Mouse (Mus musculus) neural tube, embryonic 11.5 days (tissue): ENCODE measurements around the gene Il22ra2. TPM values are rescaled to one million over a fixed set of nuclear protein-coding genes. Genes with fewer than 3 reads are reported as not detected.

Experiments used
- ATAC-seq: fragments of 200-750 bp; cut with Nextera tagmentation; 2 replicates; pipeline ENCODE4 v1.8.0; 2017; ENCODE audit warnings: moderate number of reproducible peaks, mild to moderate bottlenecking, moderate TSS enrichment, moderate library complexity; ENCODE audit not compliant: insufficient read depth, low FRiP score, low TSS enrichment
- DNase-seq: peaks from one replicate; pipeline ENCODE4 v3.0.0-alpha.2; 2015; ENCODE audit warnings: low spot score
- H3K27ac ChIP-seq: fragments of 300-500 bp; sonication (generic); 2 replicates; pipeline ENCODE4 v1.5.1; 2014; ENCODE audit warnings: low read depth, mild to moderate bottlenecking, low read length
- H3K27me3 ChIP-seq: fragments of 300-500 bp; sonication (generic); 2 replicates; pipeline ENCODE4 v1.6.1; 2014; ENCODE audit warnings: mild to moderate bottlenecking, low read length, mixed read lengths; ENCODE audit not compliant: control insufficient read depth, insufficient read depth
- H3K36me3 ChIP-seq: fragments of 300-500 bp; sonication (generic); 2 replicates; pipeline ENCODE4 v1.6.1; 2014; ENCODE audit warnings: mild to moderate bottlenecking, low read length, moderate library complexity, mixed read lengths; ENCODE audit not compliant: control insufficient read depth, insufficient read depth
- H3K4me1 ChIP-seq: fragments of 300-500 bp; sonication (generic); 2 replicates; pipeline ENCODE4 v1.6.1; 2014; ENCODE audit warnings: low read length, mixed read lengths; ENCODE audit not compliant: control insufficient read depth, insufficient read depth
- H3K4me2 ChIP-seq: fragments of 300-500 bp; sonication (generic); 2 replicates; pipeline ENCODE4 v1.6.1; 2014; ENCODE audit warnings: low read depth, mild to moderate bottlenecking, moderate library complexity
- H3K4me3 ChIP-seq: fragments of 300-500 bp; sonication (generic); 2 replicates; pipeline ENCODE4 v1.5.1; 2014; ENCODE audit warnings: low read depth, low read length
- H3K9ac ChIP-seq: fragments of 300-500 bp; sonication (generic); 2 replicates; pipeline ENCODE4 v1.6.1; 2014; ENCODE audit warnings: mild to moderate bottlenecking, low read length
- H3K9me3 ChIP-seq: fragments of 300-500 bp; sonication (generic); 2 replicates; pipeline ENCODE4 v1.6.1; 2016; ENCODE audit warnings: low read length; ENCODE audit not compliant: control insufficient read depth
- WGBS: fragments of 180-500 bp; shearing (Covaris S2); extraction: QIAGEN DNeasy Blood & Tissue Kit; methylation state at CpG from one replicate; pipeline ENCODE4 v1.1.7; 2014; 5-methylcytosine and 5-hydroxymethylcytosine counted together
- polyA plus RNA-seq: library from polyadenylated mRNA; unstranded; fragments of >200 nt; fragmentation: Nextera tagmentation; extraction: Ambion mirVana; gene quantifications from 2 replicates; pipeline ENCODE4 v1.2.1, GENCODE M21; 2014

Il22ra2 gene
- polyA plus RNA-seq, 1 experiment from 2014 or later: not detected

- Histone ChIP-seq H3K4me1 (no peaks in the 10 kb centered on the region), H3K4me3 (no peak overlapping the region), H3K9me3 (no peaks in the 10 kb centered on the region), H3K27ac (no peak overlapping the region), H3K4me2 (no peak overlapping the region), H3K36me3 (no peaks in the 10 kb centered on the region), H3K27me3 (no peaks in the 10 kb centered on the region), H3K9ac (no peak overlapping the region)
- ATAC-seq: no peak
- 71% methylated on average over 5 of the region's 5 CpGs for WGBS
- DNase-seq: no peak
Observed at GRCm38 (mm10) chr10:19619736-19620135, 2.1 kb upstream of the Il22ra2 start.

- Histone ChIP-seq H3K9me3 (no peaks in the 10 kb centered on the region), H3K27me3 (no peaks in the 10 kb centered on the region), H3K4me3 (no peak overlapping the region), H3K9ac (no peak overlapping the region), H3K4me2 (no peak overlapping the region), H3K4me1 (no peaks in the 10 kb centered on the region), H3K27ac (no peak overlapping the region), H3K36me3 (no peaks in the 10 kb centered on the region)
- ATAC-seq (no peak), DNase-seq (no peak)
- whole genome bisulfite sequencing: 93% methylated on average over 1 of the region's 1 CpGs
Observed at GRCm38 (mm10) chr10:19624617-19625016, 2.8 kb downstream of the Il22ra2 start.

- H3K9ac ChIP-seq: no peak overlapping the region
- ATAC-seq (no peak), DNase-seq (no peak)
- H3K9me3 ChIP-seq: no peaks in the 10 kb centered on the region
- 97% methylated on average over 2 of the region's 2 CpGs for WGBS
- H3K4me2 ChIP-seq: no peak overlapping the region
- no peaks in the 10 kb centered on the region for H3K4me1 ChIP-seq
- no peak overlapping the region for H3K4me3 ChIP-seq
- no peaks in the 10 kb centered on the region for H3K27me3 ChIP-seq
- H3K27ac ChIP-seq: no peak overlapping the region
- no peaks in the 10 kb centered on the region for H3K36me3 ChIP-seq
Observed at GRCm38 (mm10) chr10:19627342-19627741, 5.5 kb downstream of the Il22ra2 start.

GRCm38 (mm10) chr10:19627748-19628147 is 6.0 kb downstream of the Il22ra2 start:
- no peak overlapping the region for H3K27ac ChIP-seq
- WGBS: 90% methylated on average over 4 of the region's 4 CpGs
- H3K36me3 ChIP-seq: no peaks in the 10 kb centered on the region
- no peak overlapping the region for H3K9ac ChIP-seq
- H3K4me1 ChIP-seq: no peaks in the 10 kb centered on the region
- DNase-seq: no peak
- H3K9me3 ChIP-seq: no peaks in the 10 kb centered on the region
- no peaks in the 10 kb centered on the region for H3K27me3 ChIP-seq
- ATAC-seq: no peak
- H3K4me2 ChIP-seq: no peak overlapping the region
- H3K4me3 ChIP-seq: no peak overlapping the region

GRCm38 (mm10) chr10:19631616-19632195 is 9.9 kb downstream of the Il22ra2 start:
- no peak overlapping the region for H3K27ac ChIP-seq
- ATAC-seq: no peak
- no peaks in the 10 kb centered on the region for H3K9me3 ChIP-seq
- no peak overlapping the region for H3K4me2 ChIP-seq
- DNase-seq: no peak
- no peak overlapping the region for H3K4me3 ChIP-seq
- no peaks in the 10 kb centered on the region for H3K36me3 ChIP-seq
- H3K4me1 ChIP-seq: no peaks in the 10 kb centered on the region
- no peak overlapping the region for H3K9ac ChIP-seq
- H3K27me3 ChIP-seq: no peaks in the 10 kb centered on the region
- 86% methylated on average over 13 of the region's 13 CpGs for WGBS

- DNase-seq (no peak), ATAC-seq (no peak)
- no peak overlapping the region for H3K4me3 ChIP-seq
- H3K9me3 ChIP-seq: no peaks in the 10 kb centered on the region
- no peaks in the 10 kb centered on the region for H3K27me3 ChIP-seq
- no peak overlapping the region for H3K4me2 ChIP-seq
- 92% methylated on average over 5 of the region's 5 CpGs for WGBS
- H3K9ac ChIP-seq: no peak overlapping the region
- H3K36me3 ChIP-seq: no peaks in the 10 kb centered on the region
- H3K4me1 ChIP-seq: no peaks in the 10 kb centered on the region
- no peak overlapping the region for H3K27ac ChIP-seq
Observed at GRCm38 (mm10) chr10:19638851-19639250, 17.1 kb downstream of the Il22ra2 start.

GRCm38 (mm10) chr10:19639630-19640029 is 17.8 kb downstream of the Il22ra2 start:
- H3K27me3 ChIP-seq: no peaks in the 10 kb centered on the region
- no peak overlapping the region for H3K4me3 ChIP-seq
- DNase-seq (no peak), ATAC-seq (no peak)
- no peaks in the 10 kb centered on the region for H3K9me3 ChIP-seq
- no peaks in the 10 kb centered on the region for H3K36me3 ChIP-seq
- no peak overlapping the region for H3K9ac ChIP-seq
- H3K27ac ChIP-seq: no peak overlapping the region
- 100% methylated on average over 1 of the region's 1 CpGs for WGBS
- no peak overlapping the region for H3K4me2 ChIP-seq
- H3K4me1 ChIP-seq: no peaks in the 10 kb centered on the region

GRCm38 (mm10) chr10:19645119-19645518 is 23.3 kb downstream of the Il22ra2 start:
- no peak overlapping the region for H3K4me2 ChIP-seq
- 88% methylated on average over 2 of the region's 2 CpGs for WGBS
- no peak for ATAC-seq

GRCm38 (mm10) chr10:19657426-19657825 is 35.6 kb downstream of the Il22ra2 start:
- ATAC-seq (no peak), DNase-seq (no peak)
- no peaks in the 10 kb centered on the region for H3K27me3 ChIP-seq
- H3K4me3 ChIP-seq: no peak overlapping the region
- H3K36me3 ChIP-seq: no peaks in the 10 kb centered on the region
- H3K4me1 ChIP-seq: no peaks in the 10 kb centered on the region
- 93% methylated on average over 9 of the region's 9 CpGs for WGBS
- H3K9me3 ChIP-seq: no peaks in the 10 kb centered on the region
- no peak overlapping the region for H3K27ac ChIP-seq
- H3K9ac ChIP-seq: no peak overlapping the region
- H3K4me2 ChIP-seq: no peak overlapping the region

More at GRCm38 (mm10) chr10:19645119-19645518, 23.3 kb downstream of the Il22ra2 start:
- no peaks in the 10 kb centered on the region for H3K36me3 ChIP-seq
- H3K9me3 ChIP-seq: no peaks in the 10 kb centered on the region
- no peak for DNase-seq
- no peak overlapping the region for H3K9ac ChIP-seq
- no peak overlapping the region for H3K27ac ChIP-seq
- H3K27me3 ChIP-seq: no peaks in the 10 kb centered on the region
- H3K4me3 ChIP-seq: no peak overlapping the region
- no peaks in the 10 kb centered on the region for H3K4me1 ChIP-seq
